Mouse (Mus musculus) erythroblast, embryonic 14.5 days (primary cell): ENCODE measurements around the gene Shld1. TPM values are rescaled to one million over a fixed set of nuclear protein-coding genes. Genes with fewer than 3 reads are reported as not detected.

Source experiments
- H3K27me3 ChIP-seq: 2 replicates; pipeline ENCODE4 v1.6.1; 2012; ENCODE audit warnings: inconsistent platforms; ENCODE audit not compliant: control insufficient read depth
- H3K36me3 ChIP-seq: 2 replicates; pipeline ENCODE4 v1.6.1; 2012; ENCODE audit warnings: mild to moderate bottlenecking, inconsistent platforms; ENCODE audit not compliant: control insufficient read depth
- H3K4me1 ChIP-seq: 2 replicates; pipeline ENCODE4 v1.6.1; 2012; ENCODE audit warnings: inconsistent platforms; ENCODE audit not compliant: control insufficient read depth
- H3K4me3 ChIP-seq: replicated peaks from 2 replicates; pipeline ENCODE3; 2012; ENCODE audit warnings: moderate library complexity, mild to moderate bottlenecking, inconsistent platforms
- H3K9me3 ChIP-seq: 2 replicates; pipeline ENCODE4 v1.6.1; 2012; ENCODE audit warnings: low read length, inconsistent platforms, mixed read lengths; ENCODE audit not compliant: control insufficient read depth
- GATA1 ChIP-seq: IDR thresholded peaks from 2 replicates; pipeline ENCODE4 v1.6.1; 2012; ENCODE audit warnings: low read length, inconsistent platforms, mixed read lengths
- TAL1 ChIP-seq: IDR thresholded peaks from 3 replicates; pipeline ENCODE4 v1.6.1; 2012; ENCODE audit warnings: low read length, inconsistent platforms, mixed read lengths
- polyA plus RNA-seq: library from polyadenylated mRNA; stranded (reverse); fragments of >175 nt; gene quantifications from 2 replicates; pipeline ENCODE4 v1.2.3, GENCODE M21; 2012

Gene Shld1
- polyA plus RNA-seq = 0.12 and 0.28 TPM in 2 replicates

DNA sequence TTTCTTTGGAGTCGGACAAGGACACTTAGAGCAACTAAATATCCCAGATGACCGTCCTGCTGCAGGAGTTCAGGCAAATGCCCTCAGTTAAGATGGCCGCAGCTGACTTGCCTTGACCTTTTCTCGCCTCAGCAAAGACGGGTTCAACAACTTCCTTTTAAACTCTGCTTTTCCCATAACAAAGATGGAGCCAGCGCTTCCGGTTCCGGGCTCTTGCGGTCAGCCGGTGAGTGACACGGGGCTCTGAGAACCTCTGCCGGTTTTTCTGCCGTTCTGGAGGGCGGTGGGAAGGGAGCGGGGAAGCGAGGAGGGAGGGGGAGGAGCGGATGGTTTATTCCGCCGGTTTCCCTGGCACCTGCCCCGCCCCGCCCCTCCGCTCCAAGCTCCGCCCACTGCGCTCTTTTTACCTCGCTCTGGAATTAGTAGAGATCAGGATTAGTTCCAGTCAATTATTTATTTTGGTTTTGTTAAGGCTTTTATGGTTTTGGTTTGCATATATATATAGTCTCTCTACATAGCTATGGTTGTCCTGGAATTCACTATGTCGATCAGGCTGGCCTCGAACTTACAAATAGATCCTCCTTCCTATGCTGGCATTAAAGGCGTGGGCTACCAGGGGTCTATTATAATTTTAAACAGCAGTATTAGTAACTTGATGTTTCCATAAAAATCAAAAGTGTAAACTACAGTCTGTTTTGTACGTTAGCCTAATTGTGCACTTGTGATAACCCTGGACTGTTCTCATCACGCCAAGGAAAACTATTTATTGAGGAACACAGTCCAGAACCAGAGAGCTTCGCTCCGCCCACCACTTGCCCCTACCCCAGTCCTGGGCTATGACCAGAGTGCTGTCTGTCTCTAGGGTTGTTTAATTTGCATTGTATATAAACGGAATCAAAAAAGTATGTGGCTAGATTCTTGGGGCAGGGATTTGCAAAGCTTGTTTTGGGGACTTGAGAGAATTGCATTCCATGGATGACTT, at the start of gene Shld1:
Shld1 (plus strand) TSS at position 176 of the 982 bp plus-strand sequence.
- peaks cover 76% of the 10 kb centered on the region for H3K4me1 ChIP-seq
- peaks cover 8% of the 10 kb centered on the region for H3K36me3 ChIP-seq
- no peak for TF ChIP-seq TAL1
- no peak for TF ChIP-seq GATA1
- no peaks in the 10 kb centered on the region for H3K9me3 ChIP-seq
- peak within 1 kb of the TSS; percentile 80 for H3K4me3 ChIP-seq
- no peaks in the 10 kb centered on the region; the same call in 1 of the 2 replicates for H3K27me3 ChIP-seq

DNA sequence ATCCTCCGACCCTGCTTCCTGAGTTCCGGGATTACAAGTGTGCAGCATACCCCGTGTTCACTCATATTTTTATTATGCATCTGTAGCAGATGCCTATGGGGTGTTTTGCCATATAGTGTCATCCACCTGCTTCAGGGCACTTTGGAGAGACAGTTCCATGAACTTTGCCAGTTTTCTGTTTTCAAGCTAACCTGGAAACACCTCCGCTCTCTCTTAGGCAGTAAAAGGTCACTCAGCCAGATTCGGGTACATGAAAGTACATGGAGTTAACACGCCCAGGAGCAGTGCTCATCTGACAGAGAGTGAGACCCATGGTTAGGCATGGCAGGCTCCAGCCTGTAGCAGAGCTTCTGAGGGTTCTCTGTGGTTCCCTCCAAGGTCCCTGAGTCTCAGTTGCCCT, 48.4 kb upstream of the Shld1 start:
- Histone ChIP-seq H3K9me3 (no peaks in the 10 kb centered on the region), H3K27me3 (no peaks in the 10 kb centered on the region), H3K4me3 (no peak overlapping the region), H3K36me3 (no peaks in the 10 kb centered on the region), H3K4me1 (peaks cover 27% of the 10 kb centered on the region)
- no peak for TF ChIP-seq TAL1
- TF ChIP-seq GATA1 = no peak

GRCm38 (mm10) chr2:132639337-132639736, 47.4 kb upstream of the Shld1 start:
- H3K27me3 ChIP-seq = no peaks in the 10 kb centered on the region
- H3K36me3 ChIP-seq = no peaks in the 10 kb centered on the region
- H3K4me3 ChIP-seq = no peak overlapping the region
- no peaks in the 10 kb centered on the region for H3K9me3 ChIP-seq
- H3K4me1 ChIP-seq = peaks cover 17% of the 10 kb centered on the region
- TF ChIP-seq GATA1 (no peak), TAL1 (no peak)

GRCm38 (mm10) chr2:132641196-132641595, 45.5 kb upstream of the Shld1 start:
- Histone ChIP-seq H3K27me3 (no peaks in the 10 kb centered on the region), H3K4me3 (no peak overlapping the region), H3K36me3 (no peaks in the 10 kb centered on the region), H3K9me3 (no peaks in the 10 kb centered on the region), H3K4me1 (peaks cover 5% of the 10 kb centered on the region)
- no peak for TF ChIP-seq GATA1
- TF ChIP-seq TAL1 = no peak

DNA sequence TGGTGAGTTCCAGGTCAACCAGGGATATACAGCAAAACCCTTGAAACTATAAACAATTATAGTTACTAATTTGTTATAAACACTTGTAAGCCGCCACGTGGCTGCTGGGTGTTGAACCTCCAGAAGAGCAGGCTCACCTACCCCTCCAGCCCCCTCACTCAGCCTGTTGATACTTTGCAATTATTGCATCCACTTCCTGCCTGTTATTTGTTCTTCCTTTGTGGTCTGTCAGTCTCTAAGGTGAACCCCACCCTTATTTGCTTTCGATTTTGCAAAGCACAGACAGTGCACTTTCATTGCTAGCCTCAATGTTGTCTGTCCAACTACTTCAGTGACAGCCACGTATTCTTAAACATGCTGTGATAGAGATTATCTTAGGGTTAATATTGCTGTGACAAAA, 43.6 kb upstream of the Shld1 start:
- no peaks in the 10 kb centered on the region for H3K9me3 ChIP-seq
- TF ChIP-seq GATA1 (no peak), TAL1 (no peak)
- H3K4me3 ChIP-seq = no peak overlapping the region
- H3K36me3 ChIP-seq = no peaks in the 10 kb centered on the region
- no peaks in the 10 kb centered on the region for H3K27me3 ChIP-seq
- H3K4me1 ChIP-seq = peaks cover 5% of the 10 kb centered on the region

- TF ChIP-seq GATA1 (no peak), TAL1 (no peak)
- Histone ChIP-seq H3K36me3 (no peaks in the 10 kb centered on the region), H3K27me3 (no peaks in the 10 kb centered on the region), H3K9me3 (no peaks in the 10 kb centered on the region), H3K4me3 (no peak overlapping the region), H3K4me1 (peaks cover 2% of the 10 kb centered on the region; the same call in 1 of the 2 replicates)
These were observed 39.6 kb upstream of the Shld1 start for GRCm38 (mm10) chr2:132646856-132647745.

GRCm38 (mm10) chr2:132649352-132649870, 37.3 kb upstream of the Shld1 start:
- Histone ChIP-seq H3K4me3 (no peak overlapping the region), H3K27me3 (no peaks in the 10 kb centered on the region), H3K4me1 (peaks cover 2% of the 10 kb centered on the region; the same call in 1 of the 2 replicates), H3K36me3 (no peaks in the 10 kb centered on the region), H3K9me3 (no peaks in the 10 kb centered on the region)
- TF ChIP-seq TAL1 (no peak), GATA1 (no peak)

GRCm38 (mm10) chr2:132650546-132650945, 36.2 kb upstream of the Shld1 start:
- Histone ChIP-seq H3K9me3 (no peaks in the 10 kb centered on the region), H3K4me3 (no peak overlapping the region), H3K4me1 (peaks cover 2% of the 10 kb centered on the region; the same call in 1 of the 2 replicates), H3K36me3 (no peaks in the 10 kb centered on the region), H3K27me3 (no peaks in the 10 kb centered on the region)
- TF ChIP-seq GATA1 = no peak
- TF ChIP-seq TAL1 = no peak

- H3K27me3 ChIP-seq = no peaks in the 10 kb centered on the region
- TF ChIP-seq TAL1 = no peak
- no peak for TF ChIP-seq GATA1
- no peaks in the 10 kb centered on the region for H3K36me3 ChIP-seq
These were observed 34.3 kb upstream of the Shld1 start for GRCm38 (mm10) chr2:132652476-132652875.

More at GRCm38 (mm10) chr2:132652476-132652875, 34.3 kb upstream of the Shld1 start:
- peaks cover 2% of the 10 kb centered on the region; the same call in 1 of the 2 replicates for H3K4me1 ChIP-seq
- no peaks in the 10 kb centered on the region for H3K9me3 ChIP-seq
- H3K4me3 ChIP-seq = no peak overlapping the region
